Mouse (Mus musculus): ENCODE measurements around the gene Tmem150a.

GRCm38 (mm10) chr6:72364985-72365384 lies 9.7 kb downstream of the Tmem150a start:
- TF ChIP-seq POLR2A (IDR thresholded peaks at IDR 0.05; ENCODE audit: control insufficient read depth, extremely low read depth, insufficient read depth, low read length, poor library complexity): no peak
- TF ChIP-seq CTCF (IDR thresholded peaks at IDR 0.05; ENCODE audit: borderline replicate concordance, control insufficient read depth, extremely low read depth, insufficient read depth, low read length, poor library complexity): no peak

Data from thymus, adult 2 months (tissue).